Mouse (Mus musculus): ENCODE measurements around the gene Ralbp1. TPM values are rescaled to one million over a fixed set of nuclear protein-coding genes. Genes with fewer than 3 reads are reported as not detected.

Gene Ralbp1
- polyA plus RNA-seq, 1 experiment from 2014 or later: 43.9 TPM

DNA sequence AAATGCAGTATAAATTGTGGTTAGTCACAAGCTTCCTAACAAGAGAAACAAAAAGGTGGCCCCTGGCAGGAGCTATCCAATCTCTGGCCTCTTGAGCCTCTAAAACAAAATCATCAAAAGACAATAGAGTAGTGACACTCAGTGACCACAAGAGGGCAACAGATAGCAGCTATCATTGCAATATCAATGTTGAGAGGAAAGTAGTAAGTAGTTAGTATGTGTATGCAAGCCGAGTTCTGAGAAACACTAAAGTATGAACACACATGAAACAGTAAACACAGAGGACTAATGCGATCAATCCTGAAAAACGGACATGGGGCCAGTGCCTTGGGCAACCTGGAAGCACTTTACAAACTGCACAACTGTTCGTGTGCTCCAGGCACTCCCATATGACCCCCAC, 20.9 kb downstream of the Ralbp1 start:
- peaks cover 26% of the 10 kb centered on the region for H3K36me3 ChIP-seq (replicated peaks)
- 43% methylated on average over 4 of the region's 4 CpGs for whole genome bisulfite sequencing
- no peak overlapping the region for H3K4me2 ChIP-seq
- no peaks in the 10 kb centered on the region for H3K9me3 ChIP-seq
- H3K9ac ChIP-seq: no peak overlapping the region
- no peak overlapping the region for H3K27ac ChIP-seq
- peaks cover 2% of the 10 kb centered on the region; the same call in 1 of the 2 replicates for H3K4me1 ChIP-seq
- no peaks in the 10 kb centered on the region for H3K27me3 ChIP-seq
- no peak overlapping the region for H3K4me3 ChIP-seq (replicated peaks)
- peak; percentile 33; the same call in 1 of the 2 replicates for ATAC-seq (ENCODE audit: low FRiP score)

GRCm38 (mm10) chr17:65863830-65864229, 21.8 kb downstream of the Ralbp1 start:
- 94% methylated on average over 12 of the region's 12 CpGs for WGBS
- no peak overlapping the region for H3K9ac ChIP-seq
- peaks cover 2% of the 10 kb centered on the region; the same call in 1 of the 2 replicates for H3K4me1 ChIP-seq
- peaks cover 32% of the 10 kb centered on the region for H3K36me3 ChIP-seq (replicated peaks)
- no peak overlapping the region for H3K4me2 ChIP-seq
- H3K27me3 ChIP-seq: no peaks in the 10 kb centered on the region
- no peak overlapping the region for H3K27ac ChIP-seq
- no peak overlapping the region for H3K4me3 ChIP-seq (replicated peaks)
- no peak for ATAC-seq (ENCODE audit: low FRiP score)
- H3K9me3 ChIP-seq: no peaks in the 10 kb centered on the region

- WGBS: 56% methylated on average over 4 of the region's 4 CpGs
- Histone ChIP-seq H3K4me1 (peaks cover 2% of the 10 kb centered on the region; the same call in 1 of the 2 replicates), H3K4me2 (no peak overlapping the region), H3K27ac (no peak overlapping the region), H3K4me3 (replicated peaks) (no peak overlapping the region), H3K9me3 (no peaks in the 10 kb centered on the region), H3K27me3 (no peaks in the 10 kb centered on the region), H3K9ac (no peak overlapping the region), H3K36me3 (replicated peaks) (peaks cover 44% of the 10 kb centered on the region)
- ATAC-seq (ENCODE audit: low FRiP score): no peak
Observed at GRCm38 (mm10) chr17:65862579-65862978, 23.0 kb downstream of the Ralbp1 start.

GRCm38 (mm10) chr17:65857617-65858016, 28.0 kb downstream of the Ralbp1 start:
- 88% methylated on average over 4 of the region's 4 CpGs for WGBS
- H3K36me3 ChIP-seq (replicated peaks): peaks cover 51% of the 10 kb centered on the region

DNA sequence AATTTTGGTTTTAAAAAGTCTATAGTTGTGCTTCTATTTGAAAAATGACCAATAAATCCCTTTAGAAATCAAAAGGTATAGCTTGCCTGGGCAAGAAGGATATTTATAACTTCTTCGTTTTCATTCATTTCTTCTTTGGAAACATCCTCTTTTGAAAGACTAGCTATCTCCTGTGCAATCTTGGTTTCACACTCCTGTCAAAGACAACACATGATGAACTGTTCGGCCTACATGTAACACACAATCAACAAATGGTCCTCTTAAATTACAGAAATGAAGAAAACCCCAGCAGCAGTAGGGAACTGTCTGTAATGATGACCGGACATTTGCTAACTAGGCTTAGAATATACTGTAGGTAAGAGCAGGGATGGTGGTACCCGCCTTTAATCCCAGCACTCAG, 31.6 kb downstream of the Ralbp1 start:
- ATAC-seq (ENCODE audit: low FRiP score): no peak
- WGBS: 91% methylated on average over 4 of the region's 4 CpGs
- Histone ChIP-seq H3K4me1 (no peaks in the 10 kb centered on the region), H3K9ac (no peak overlapping the region), H3K4me3 (replicated peaks) (no peak overlapping the region), H3K4me2 (no peak overlapping the region), H3K27me3 (no peaks in the 10 kb centered on the region), H3K9me3 (no peaks in the 10 kb centered on the region), H3K27ac (no peak overlapping the region), H3K36me3 (replicated peaks) (peaks cover 75% of the 10 kb centered on the region)

More at GRCm38 (mm10) chr17:65857617-65858016, 28.0 kb downstream of the Ralbp1 start:
- Histone ChIP-seq H3K4me1 (no peaks in the 10 kb centered on the region), H3K4me2 (no peak overlapping the region), H3K27ac (no peak overlapping the region), H3K9ac (no peak overlapping the region), H3K4me3 (replicated peaks) (no peak overlapping the region), H3K9me3 (no peaks in the 10 kb centered on the region), H3K27me3 (no peaks in the 10 kb centered on the region)
- no peak for ATAC-seq (ENCODE audit: low FRiP score)

- Histone ChIP-seq H3K27ac (no peak overlapping the region), H3K4me1 (no peaks in the 10 kb centered on the region), H3K9me3 (no peaks in the 10 kb centered on the region), H3K4me3 (replicated peaks) (no peak overlapping the region), H3K9ac (no peak overlapping the region), H3K27me3 (no peaks in the 10 kb centered on the region), H3K36me3 (replicated peaks) (peaks cover 72% of the 10 kb centered on the region), H3K4me2 (no peak overlapping the region)
- WGBS: 95% methylated on average over 6 of the region's 6 CpGs
- no peak for ATAC-seq (ENCODE audit: low FRiP score)
Observed at GRCm38 (mm10) chr17:65853326-65853725, 32.3 kb downstream of the Ralbp1 start.

DNA sequence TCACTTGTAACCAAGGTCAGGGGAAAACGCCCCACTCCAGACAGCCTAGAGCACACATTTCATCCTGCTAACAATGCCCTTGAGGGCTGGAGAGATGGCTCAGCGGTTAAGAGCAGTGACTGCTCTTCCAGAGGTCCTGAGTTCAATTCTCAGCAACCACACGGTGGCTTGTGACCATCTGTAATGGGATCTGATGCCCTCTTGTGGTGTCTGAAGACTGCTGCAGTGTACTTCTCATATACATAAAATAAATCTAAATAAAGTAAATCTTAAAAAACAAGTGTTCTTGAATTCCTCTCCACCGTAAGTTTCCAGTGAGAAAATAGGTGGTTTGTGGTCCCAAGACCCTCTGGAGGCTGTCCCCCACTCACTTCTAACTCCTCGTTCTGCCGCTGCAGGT, 33.8 kb downstream of the Ralbp1 start:
- 90% methylated on average over 6 of the region's 6 CpGs for WGBS

DNA sequence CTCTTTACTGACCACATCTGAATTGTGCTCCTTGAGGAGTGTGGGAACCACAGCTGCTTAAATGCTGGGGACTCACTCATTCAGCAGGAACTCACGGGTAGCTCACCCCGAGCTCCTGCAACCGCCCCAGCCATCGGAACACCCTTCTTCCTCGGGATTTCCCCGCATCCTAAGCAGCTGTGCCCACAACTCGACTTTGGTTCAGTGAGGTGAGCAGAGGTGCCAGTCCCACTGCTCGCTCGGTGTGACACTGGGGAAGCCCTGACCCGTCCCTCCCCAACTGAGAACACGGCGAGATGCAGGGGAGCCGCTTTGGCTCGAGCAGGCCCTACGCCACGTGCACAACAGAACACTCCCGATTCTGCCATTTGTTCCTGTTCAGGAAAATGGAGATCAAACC, 35.1 kb downstream of the Ralbp1 start:
- Histone ChIP-seq H3K9me3 (no peaks in the 10 kb centered on the region), H3K4me1 (no peaks in the 10 kb centered on the region), H3K4me3 (replicated peaks) (no peak overlapping the region), H3K36me3 (replicated peaks) (peaks cover 66% of the 10 kb centered on the region), H3K27me3 (no peaks in the 10 kb centered on the region), H3K4me2 (no peak overlapping the region), H3K9ac (no peak overlapping the region), H3K27ac (no peak overlapping the region)
- ATAC-seq (ENCODE audit: low FRiP score): no peak
- 94% methylated on average over 17 of the region's 17 CpGs for WGBS

More for the DNA sequence above, 33.8 kb downstream of the Ralbp1 start:
- Histone ChIP-seq H3K4me1 (no peaks in the 10 kb centered on the region), H3K27ac (no peak overlapping the region), H3K9me3 (no peaks in the 10 kb centered on the region), H3K4me2 (no peak overlapping the region), H3K27me3 (no peaks in the 10 kb centered on the region), H3K9ac (no peak overlapping the region), H3K4me3 (replicated peaks) (no peak overlapping the region), H3K36me3 (replicated peaks) (peaks cover 71% of the 10 kb centered on the region)
- no peak for ATAC-seq (ENCODE audit: low FRiP score)

GRCm38 (mm10) chr17:65847694-65848449, 37.7 kb downstream of the Ralbp1 start:
- peaks cover 70% of the 10 kb centered on the region for H3K36me3 ChIP-seq (replicated peaks)
- H3K27ac ChIP-seq: no peak overlapping the region
- H3K4me1 ChIP-seq: no peaks in the 10 kb centered on the region
- no peak overlapping the region for H3K9ac ChIP-seq
- no peak overlapping the region for H3K4me2 ChIP-seq
- WGBS: 80% methylated on average over 11 of the region's 11 CpGs
- no peaks in the 10 kb centered on the region for H3K27me3 ChIP-seq
- ATAC-seq (ENCODE audit: low FRiP score): no peak
- no peak overlapping the region for H3K4me3 ChIP-seq (replicated peaks)
- no peaks in the 10 kb centered on the region for H3K9me3 ChIP-seq

GRCm38 (mm10) chr17:65845423-65845822, 40.2 kb downstream of the Ralbp1 start:
- Histone ChIP-seq H3K27ac (no peak overlapping the region), H3K4me1 (no peaks in the 10 kb centered on the region), H3K9me3 (no peaks in the 10 kb centered on the region), H3K27me3 (no peaks in the 10 kb centered on the region), H3K9ac (no peak overlapping the region), H3K36me3 (replicated peaks) (peaks cover 69% of the 10 kb centered on the region), H3K4me2 (no peak overlapping the region), H3K4me3 (replicated peaks) (no peak overlapping the region)
- no peak for ATAC-seq (ENCODE audit: low FRiP score)
- 93% methylated on average over 6 of the region's 6 CpGs for WGBS

- H3K27ac ChIP-seq: no peak overlapping the region
- no peaks in the 10 kb centered on the region for H3K4me1 ChIP-seq
- no peak for ATAC-seq (ENCODE audit: low FRiP score)
- H3K27me3 ChIP-seq: no peaks in the 10 kb centered on the region
- 89% methylated on average over 10 of the region's 10 CpGs for WGBS
- H3K4me3 ChIP-seq (replicated peaks): no peak overlapping the region
- no peak overlapping the region for H3K4me2 ChIP-seq
- peaks cover 76% of the 10 kb centered on the region for H3K36me3 ChIP-seq (replicated peaks)
- H3K9ac ChIP-seq: no peak overlapping the region
- H3K9me3 ChIP-seq: no peaks in the 10 kb centered on the region
Observed at GRCm38 (mm10) chr17:65842669-65843381, 42.8 kb downstream of the Ralbp1 start.

GRCm38 (mm10) chr17:65839541-65840256, 45.9 kb downstream of the Ralbp1 start:
- 86% methylated on average over 7 of the region's 7 CpGs for WGBS
- Histone ChIP-seq H3K9ac (no peak overlapping the region), H3K9me3 (no peaks in the 10 kb centered on the region), H3K36me3 (replicated peaks) (peaks cover 88% of the 10 kb centered on the region), H3K27ac (no peak overlapping the region), H3K4me2 (no peak overlapping the region), H3K27me3 (no peaks in the 10 kb centered on the region), H3K4me1 (no peaks in the 10 kb centered on the region), H3K4me3 (replicated peaks) (no peak overlapping the region)
- ATAC-seq (ENCODE audit: low FRiP score): no peak
